Mouse (Mus musculus) embryonic facial prominence, embryonic 13.5 days (tissue): Measurements from ENCODE around the gene Slbp. TPM values are rescaled to one million over a fixed set of nuclear protein-coding genes. Genes with fewer than 3 reads are reported as not detected.
A peak's percentile ranks its signal among the peaks of the same experiment; 100 is the strongest.

Experiments used
- ATAC-seq: fragments of 200-750 bp; cut with Nextera tagmentation; 2 replicates; pipeline ENCODE4 v1.8.0; 2017; ENCODE audit warnings: low read depth; ENCODE audit not compliant: insufficient number of reproducible peaks, insufficient read depth, low FRiP score, low TSS enrichment
- H3K27ac ChIP-seq: fragments of 300-500 bp; sonication (generic); 2 replicates; pipeline ENCODE4 v1.5.1; 2015; ENCODE audit warnings: moderate library complexity, mild to moderate bottlenecking, inconsistent platforms
- H3K27me3 ChIP-seq: fragments of 300-500 bp; sonication (generic); 2 replicates; pipeline ENCODE4 v1.6.1; 2015; ENCODE audit warnings: mild to moderate bottlenecking, inconsistent platforms
- H3K36me3 ChIP-seq: fragments of 300-500 bp; sonication (generic); 2 replicates; pipeline ENCODE4 v1.6.1; 2015; ENCODE audit warnings: mild to moderate bottlenecking, inconsistent platforms
- H3K4me1 ChIP-seq: fragments of 300-500 bp; sonication (generic); 2 replicates; pipeline ENCODE4 v1.6.1; 2015; ENCODE audit warnings: inconsistent platforms
- H3K4me2 ChIP-seq: fragments of 300-500 bp; sonication (generic); 2 replicates; pipeline ENCODE4 v1.6.1; 2015; ENCODE audit warnings: moderate library complexity, mild to moderate bottlenecking, inconsistent platforms
- H3K4me3 ChIP-seq: fragments of 300-500 bp; sonication (generic); 2 replicates; pipeline ENCODE4 v1.5.1; 2015; ENCODE audit warnings: mild to moderate bottlenecking, inconsistent platforms
- H3K9ac ChIP-seq: fragments of 300-500 bp; sonication (generic); 2 replicates; pipeline ENCODE4 v1.6.1; 2015; ENCODE audit warnings: mild to moderate bottlenecking, inconsistent platforms
- H3K9me3 ChIP-seq: fragments of 300-500 bp; sonication (generic); 2 replicates; pipeline ENCODE4 v1.6.1; 2016; ENCODE audit warnings: inconsistent platforms
- WGBS: fragments of 180-500 bp; shearing (Covaris S2); methylation state at CpG from one replicate; pipeline ENCODE4 v1.1.7; 2015; ENCODE audit warnings: mixed read lengths; 5-methylcytosine and 5-hydroxymethylcytosine counted together
- polyA plus RNA-seq: library from polyadenylated mRNA; unstranded; fragments of >200 nt; fragmentation: Nextera tagmentation; extraction: Ambion mirVana; gene quantifications from 2 replicates; pipeline ENCODE4 v1.2.1, GENCODE M21; 2015

Gene Slbp
- polyA plus RNA-seq, 1 experiment from 2014 or later = 246 TPM

GRCm38 (mm10) chr5:33627968-33628367 is 24.4 kb downstream of the Slbp start:
- Histone ChIP-seq H3K27me3 (no peaks in the 10 kb centered on the region), H3K36me3 (peaks cover 5% of the 10 kb centered on the region; the same call in 1 of the 2 replicates), H3K4me1 (peaks cover 23% of the 10 kb centered on the region), H3K9ac (peak overlapping the region; percentile 44), H3K4me3 (peak overlapping the region; percentile 66), H3K27ac (no peak overlapping the region), H3K9me3 (no peaks in the 10 kb centered on the region), H3K4me2 (peak overlapping the region; percentile 81)
- ATAC-seq = no peak
- 39% methylated on average over 4 of the region's 4 CpGs for WGBS

GRCm38 (mm10) chr5:33623766-33624165 is 28.6 kb downstream of the Slbp start:
- H3K36me3 ChIP-seq = peaks cover 5% of the 10 kb centered on the region; the same call in 1 of the 2 replicates
- no peak overlapping the region for H3K9ac ChIP-seq
- no peaks in the 10 kb centered on the region for H3K9me3 ChIP-seq
- no peaks in the 10 kb centered on the region for H3K27me3 ChIP-seq
- 65% methylated on average over 3 of the region's 3 CpGs for WGBS
- peaks cover 16% of the 10 kb centered on the region for H3K4me1 ChIP-seq
- H3K4me2 ChIP-seq = no peak overlapping the region
- H3K27ac ChIP-seq = no peak overlapping the region
- no peak overlapping the region for H3K4me3 ChIP-seq
- ATAC-seq = no peak

- H3K9ac ChIP-seq = no peak overlapping the region
- 75% methylated on average over 2 of the region's 2 CpGs for WGBS
- H3K36me3 ChIP-seq = peaks cover 5% of the 10 kb centered on the region; the same call in 1 of the 2 replicates
- H3K27ac ChIP-seq = no peak overlapping the region
- no peak for ATAC-seq
- H3K27me3 ChIP-seq = no peaks in the 10 kb centered on the region
- H3K9me3 ChIP-seq = no peaks in the 10 kb centered on the region
- H3K4me2 ChIP-seq = no peak overlapping the region
- H3K4me1 ChIP-seq = peaks cover 9% of the 10 kb centered on the region
- H3K4me3 ChIP-seq = no peak overlapping the region
These were observed 29.7 kb downstream of the Slbp start for GRCm38 (mm10) chr5:33622671-33623070.

GRCm38 (mm10) chr5:33614391-33614790 is 38.0 kb downstream of the Slbp start:
- Histone ChIP-seq H3K9ac (no peak overlapping the region), H3K4me2 (no peak overlapping the region), H3K36me3 (peaks cover 47% of the 10 kb centered on the region), H3K27me3 (no peaks in the 10 kb centered on the region), H3K4me1 (no peaks in the 10 kb centered on the region), H3K4me3 (no peak overlapping the region), H3K9me3 (no peaks in the 10 kb centered on the region), H3K27ac (no peak overlapping the region)
- no peak for ATAC-seq
- WGBS = 91% methylated on average over 6 of the region's 6 CpGs

- Histone ChIP-seq H3K4me1 (no peaks in the 10 kb centered on the region), H3K9ac (no peak overlapping the region), H3K36me3 (peaks cover 73% of the 10 kb centered on the region), H3K4me2 (no peak overlapping the region), H3K27ac (no peak overlapping the region), H3K27me3 (no peaks in the 10 kb centered on the region), H3K4me3 (no peak overlapping the region), H3K9me3 (no peaks in the 10 kb centered on the region)
- 94% methylated on average over 1 of the region's 1 CpGs for WGBS
- no peak for ATAC-seq
These were observed 40.6 kb downstream of the Slbp start for GRCm38 (mm10) chr5:33611795-33612194.

GRCm38 (mm10) chr5:33609226-33609625 is 43.1 kb downstream of the Slbp start:
- no peak overlapping the region for H3K4me2 ChIP-seq
- peaks cover 86% of the 10 kb centered on the region for H3K36me3 ChIP-seq
- no peak overlapping the region for H3K27ac ChIP-seq
- H3K9me3 ChIP-seq = no peaks in the 10 kb centered on the region
- 81% methylated on average over 1 of the region's 1 CpGs for WGBS
- no peak overlapping the region for H3K4me3 ChIP-seq
- ATAC-seq = no peak
- no peak overlapping the region for H3K9ac ChIP-seq
- H3K27me3 ChIP-seq = no peaks in the 10 kb centered on the region
- no peaks in the 10 kb centered on the region for H3K4me1 ChIP-seq

- Histone ChIP-seq H3K27me3 (no peaks in the 10 kb centered on the region), H3K36me3 (peaks cover 80% of the 10 kb centered on the region), H3K27ac (no peak overlapping the region), H3K4me1 (no peaks in the 10 kb centered on the region), H3K9ac (no peak overlapping the region), H3K4me2 (no peak overlapping the region), H3K4me3 (no peak overlapping the region), H3K9me3 (no peaks in the 10 kb centered on the region)
- WGBS = 95% methylated on average over 15 of the region's 15 CpGs
- no peak for ATAC-seq
These were observed 44.9 kb downstream of the Slbp start for GRCm38 (mm10) chr5:33607434-33607833.

- Histone ChIP-seq H3K4me1 (no peaks in the 10 kb centered on the region), H3K9me3 (no peaks in the 10 kb centered on the region), H3K9ac (no peak overlapping the region), H3K27me3 (no peaks in the 10 kb centered on the region), H3K36me3 (peaks cover 78% of the 10 kb centered on the region), H3K27ac (no peak overlapping the region), H3K4me3 (no peak overlapping the region), H3K4me2 (no peak overlapping the region)
- 82% methylated on average over 7 of the region's 7 CpGs for WGBS
- ATAC-seq = no peak
These were observed 45.7 kb downstream of the Slbp start for GRCm38 (mm10) chr5:33606631-33607030.

GRCm38 (mm10) chr5:33605314-33605713 is 47.1 kb downstream of the Slbp start:
- Histone ChIP-seq H3K4me2 (no peak overlapping the region), H3K9me3 (no peaks in the 10 kb centered on the region), H3K36me3 (peaks cover 75% of the 10 kb centered on the region), H3K9ac (no peak overlapping the region), H3K27me3 (no peaks in the 10 kb centered on the region), H3K4me3 (no peak overlapping the region), H3K27ac (no peak overlapping the region), H3K4me1 (no peaks in the 10 kb centered on the region)
- no peak for ATAC-seq
- 81% methylated on average over 5 of the region's 5 CpGs for WGBS

GRCm38 (mm10) chr5:33593620-33594019 is 58.8 kb downstream of the Slbp start:
- no peaks in the 10 kb centered on the region for H3K4me1 ChIP-seq
- WGBS = 39% methylated on average over 2 of the region's 2 CpGs
- no peaks in the 10 kb centered on the region for H3K27me3 ChIP-seq
- no peak overlapping the region for H3K4me2 ChIP-seq
- H3K4me3 ChIP-seq = no peak overlapping the region
- no peak overlapping the region for H3K9ac ChIP-seq
- ATAC-seq = no peak
- peaks cover 12% of the 10 kb centered on the region; the same call in 1 of the 2 replicates for H3K36me3 ChIP-seq
- no peaks in the 10 kb centered on the region for H3K9me3 ChIP-seq
- no peak overlapping the region for H3K27ac ChIP-seq

GRCm38 (mm10) chr5:33589221-33589888 is 63.0 kb downstream of the Slbp start:
- no peaks in the 10 kb centered on the region for H3K27me3 ChIP-seq
- H3K9me3 ChIP-seq = no peaks in the 10 kb centered on the region
- 71% methylated on average over 5 of the region's 5 CpGs for WGBS
- 0 out of 2 replicates have a peak overlapping the region, but pooled peaks have one; percentile 7 for H3K9ac ChIP-seq
- ATAC-seq = no peak
- H3K4me1 ChIP-seq = no peaks in the 10 kb centered on the region
- no peak overlapping the region for H3K4me3 ChIP-seq
- no peaks in the 10 kb centered on the region for H3K36me3 ChIP-seq
- no peak overlapping the region for H3K4me2 ChIP-seq
- no peak overlapping the region for H3K27ac ChIP-seq

GRCm38 (mm10) chr5:33588066-33588465 is 64.3 kb downstream of the Slbp start:
- no peaks in the 10 kb centered on the region for H3K27me3 ChIP-seq
- no peak overlapping the region for H3K9ac ChIP-seq
- no peaks in the 10 kb centered on the region for H3K4me1 ChIP-seq
- H3K4me3 ChIP-seq = no peak overlapping the region
- ATAC-seq = no peak
- H3K36me3 ChIP-seq = no peaks in the 10 kb centered on the region
- H3K27ac ChIP-seq = no peak overlapping the region
- no peak overlapping the region for H3K4me2 ChIP-seq
- no peaks in the 10 kb centered on the region for H3K9me3 ChIP-seq
- 68% methylated on average over 3 of the region's 3 CpGs for WGBS
